Mouse (Mus musculus) left cerebral cortex, postnatal 14 days (tissue): ENCODE measurements around the gene Arl2bp. TPM values are rescaled to one million over a fixed set of nuclear protein-coding genes. Genes with fewer than 3 reads are reported as not detected.

Experiments used
- DNase-seq, 2 experiments: peaks; one replicate each; pipeline ENCODE4 v3.0.0; 2021 to 2022; ENCODE audit warnings: low spot score in 2 of 2, mixed read lengths in 1 of 2
- intact Hi-C: fragments of 180-260 bp; cut with DNase I; formaldehyde crosslinking; loops from one replicate; pipeline ENCODE4 v1.15.1; 2025
- total RNA-seq, 2 experiments: library from RNA; stranded (reverse); gene quantifications; 2 replicates each; pipeline ENCODE4 v1.2.3; 2021

The Arl2bp gene
- total RNA-seq, 2 experiments from 2014 or later = 155 to 165 TPM

GRCm38 (mm10) chr8:94715871-94716270 is 49.5 kb downstream of the Arl2bp start:
- no peak for DNase-seq
- intact Hi-C loops = no loop called here

DNA sequence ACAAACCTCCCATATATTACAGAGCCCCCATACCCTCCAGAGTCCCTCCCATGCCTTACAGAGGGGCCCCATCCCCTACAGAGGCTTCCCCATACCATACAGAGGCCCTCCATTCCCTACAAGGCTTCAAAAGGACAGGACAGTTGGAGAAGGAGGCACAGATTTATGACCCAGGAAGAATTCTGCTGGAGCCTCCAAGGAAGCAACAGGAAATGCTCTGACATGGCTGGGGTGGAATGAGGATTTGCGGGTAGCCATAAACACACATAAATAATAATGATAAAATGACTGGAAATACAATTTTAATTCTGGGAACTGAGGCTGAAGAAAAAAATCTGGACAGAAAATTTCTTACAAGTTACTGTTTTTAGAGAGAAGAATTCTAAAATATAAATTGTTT is 50.4 kb downstream of the Arl2bp start:
- no peak for DNase-seq
- intact Hi-C loops = no loop called here

Other genes starting within 250 kb of the Arl2bp start
- gene Nlrc5, start 232.2 kb upstream of the Arl2bp start, total RNA-seq = under 1 TPM; 0.24 to 0.30 TPM
- 10 to 100 TPM; 23.3 to 27.0 TPM for gene Cpne2, start 133.6 kb upstream of the Arl2bp start, total RNA-seq
- 10 to 100 TPM; 30.3 to 30.9 TPM for gene Rspry1, start 64.7 kb upstream of the Arl2bp start, total RNA-seq
- 10 to 100 TPM; 33.9 to 38.6 TPM for gene Fam192a, start 64.6 kb upstream of the Arl2bp start, total RNA-seq
- 10 to 100 TPM; 32.1 to 44.9 TPM for gene Pllp, start 29.7 kb downstream of the Arl2bp start, total RNA-seq
- not detected for gene Ccl22, start 79.0 kb downstream of the Arl2bp start, total RNA-seq
- 100 to 1,000 TPM; 664 to 689 TPM for gene Cx3cl1, start 105.4 kb downstream of the Arl2bp start, total RNA-seq
- 10 to 100 TPM; 17.7 to 18.3 TPM for gene Ccl17, start 143.9 kb downstream of the Arl2bp start, total RNA-seq
- 10 to 100 TPM; 77.1 to 81.3 TPM for gene Coq9, start 171.7 kb downstream of the Arl2bp start, total RNA-seq
- 10 to 100 TPM; 73.9 to 76.7 TPM for gene Ciapin1, start 171.8 kb downstream of the Arl2bp start, total RNA-seq
- 10 to 100 TPM; 52.0 to 60.5 TPM for gene Polr2c, start 190.8 kb downstream of the Arl2bp start, total RNA-seq
- gene Dok4, start 209.7 kb downstream of the Arl2bp start, total RNA-seq = 10 to 100 TPM; 42.3 to 44.1 TPM